Mouse (Mus musculus) limb, embryonic 15.5 days (tissue): ENCODE results near the gene Fgfr2. TPM values are rescaled to one million over a fixed set of nuclear protein-coding genes. Genes with fewer than 3 reads are reported as not detected.

Experiments used
- ATAC-seq: fragments of 200-750 bp; cut with Nextera tagmentation; 2 replicates; pipeline ENCODE4 v1.8.0; 2017; ENCODE audit warnings: low read depth, moderate TSS enrichment; ENCODE audit not compliant: insufficient number of reproducible peaks, low FRiP score, low TSS enrichment
- H3K27ac ChIP-seq: fragments of 300-500 bp; sonication (generic); 2 replicates; pipeline ENCODE4 v1.5.1; 2015; ENCODE audit warnings: moderate library complexity, mild to moderate bottlenecking, inconsistent platforms
- H3K27me3 ChIP-seq: fragments of 300-500 bp; sonication (generic); 2 replicates; pipeline ENCODE4 v1.6.1; 2015; ENCODE audit warnings: inconsistent platforms
- H3K36me3 ChIP-seq: fragments of 300-500 bp; sonication (generic); 2 replicates; pipeline ENCODE4 v1.6.1; 2015; ENCODE audit warnings: inconsistent platforms
- H3K4me1 ChIP-seq: fragments of 300-500 bp; sonication (generic); 2 replicates; pipeline ENCODE4 v1.6.1; 2015; ENCODE audit warnings: inconsistent platforms
- H3K4me2 ChIP-seq: fragments of 300-500 bp; sonication (generic); 2 replicates; pipeline ENCODE4 v1.6.1; 2015; ENCODE audit warnings: mild to moderate bottlenecking, inconsistent platforms
- H3K4me3 ChIP-seq: fragments of 300-500 bp; sonication (generic); 2 replicates; pipeline ENCODE4 v1.5.1; 2015; ENCODE audit warnings: mild to moderate bottlenecking, inconsistent platforms
- H3K9ac ChIP-seq: fragments of 300-500 bp; sonication (generic); 2 replicates; pipeline ENCODE4 v1.6.1; 2015; ENCODE audit warnings: inconsistent platforms
- H3K9me3 ChIP-seq: fragments of 300-500 bp; sonication (generic); 2 replicates; pipeline ENCODE4 v1.6.1; 2016; ENCODE audit warnings: inconsistent platforms
- WGBS: fragments of 180-500 bp; shearing (Covaris S2); methylation state at CpG from one replicate; pipeline ENCODE4 v1.1.7; 2015; 5-methylcytosine and 5-hydroxymethylcytosine counted together
- polyA plus RNA-seq: library from polyadenylated mRNA; unstranded; fragments of >200 nt; fragmentation: Nextera tagmentation; extraction: Ambion mirVana; gene quantifications from 2 replicates; pipeline ENCODE4 v1.2.1, GENCODE M21; 2015

The Fgfr2 gene
- polyA plus RNA-seq, 1 experiment from 2014 or later = 101 TPM

DNA sequence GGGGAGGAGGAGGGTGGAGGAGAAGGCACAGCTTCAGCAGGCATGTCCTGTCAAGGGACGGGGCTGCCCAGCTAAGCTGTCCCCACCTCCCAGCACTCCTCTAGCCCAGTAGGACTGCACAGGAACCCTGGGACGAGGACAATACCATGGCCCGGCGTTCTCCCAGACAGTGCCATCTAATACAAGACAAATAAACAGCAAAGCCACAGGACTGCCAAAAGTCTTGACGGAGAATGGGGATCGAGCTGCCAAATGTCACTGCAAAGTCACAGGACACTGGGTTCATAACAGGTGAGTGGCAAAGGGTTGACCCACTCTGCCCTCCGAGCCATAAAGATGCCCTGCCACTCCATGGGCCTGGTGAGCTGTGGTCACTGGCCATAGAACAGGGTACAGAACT lies 2874.7 kb downstream of the Fgfr2 start:
- no peak for ATAC-seq
- Histone ChIP-seq H3K4me3 (no peak overlapping the region), H3K27me3 (no peaks in the 10 kb centered on the region), H3K27ac (no peak overlapping the region), H3K36me3 (no peaks in the 10 kb centered on the region), H3K4me1 (peaks cover 90% of the 10 kb centered on the region), H3K9me3 (no peaks in the 10 kb centered on the region), H3K9ac (no peak overlapping the region), H3K4me2 (no peak overlapping the region)
- 74% methylated on average over 7 of the region's 7 CpGs for WGBS

DNA sequence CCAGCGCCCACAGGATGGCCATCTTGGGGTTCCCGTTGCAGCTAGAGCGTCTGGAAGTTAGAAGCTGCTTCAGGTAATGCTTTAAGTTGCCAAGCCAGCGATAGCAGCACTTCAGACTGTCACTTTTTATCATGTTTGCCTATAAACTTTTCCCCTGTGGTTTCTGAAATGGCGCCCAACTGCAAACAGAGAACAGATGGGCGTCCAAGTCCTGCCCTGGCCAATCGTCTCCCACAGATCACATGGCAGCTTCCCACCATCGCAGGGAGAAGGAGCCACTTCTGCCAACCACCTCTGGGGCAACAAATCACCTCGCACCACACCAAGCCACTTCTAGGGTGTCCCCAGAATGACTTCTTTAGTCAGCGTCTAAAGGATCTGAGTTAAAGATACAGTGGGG lies 2875.3 kb downstream of the Fgfr2 start:
- Histone ChIP-seq H3K4me2 (no peak overlapping the region), H3K27ac (no peak overlapping the region), H3K9me3 (no peaks in the 10 kb centered on the region), H3K4me3 (no peak overlapping the region), H3K36me3 (no peaks in the 10 kb centered on the region), H3K27me3 (no peaks in the 10 kb centered on the region), H3K9ac (no peak overlapping the region), H3K4me1 (peaks cover 89% of the 10 kb centered on the region)
- WGBS = 47% methylated on average over 10 of the region's 10 CpGs
- no peak for ATAC-seq

DNA sequence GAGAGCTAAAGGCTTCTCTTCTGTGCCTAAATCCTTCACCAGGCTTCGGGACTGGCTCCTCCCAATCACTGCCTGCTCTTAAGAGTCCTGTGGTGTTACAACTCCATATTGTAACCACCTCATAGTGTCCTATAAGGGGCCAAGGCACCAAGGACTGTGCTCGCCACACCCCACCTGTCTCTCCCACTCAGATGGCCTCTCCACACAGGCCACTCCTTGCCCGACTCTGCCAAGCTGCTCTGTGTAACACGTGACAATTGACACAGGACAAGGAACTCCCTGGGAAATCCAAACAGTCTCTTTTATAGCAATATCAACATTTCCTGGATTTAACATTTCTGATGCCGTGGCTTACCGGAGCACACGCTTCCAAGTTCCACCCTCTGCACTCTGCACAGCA lies 2876.7 kb downstream of the Fgfr2 start:
- Histone ChIP-seq H3K27me3 (no peaks in the 10 kb centered on the region), H3K4me1 (peaks cover 82% of the 10 kb centered on the region), H3K36me3 (peaks cover 4% of the 10 kb centered on the region; the same call in 1 of the 2 replicates), H3K4me3 (no peak overlapping the region), H3K27ac (peak overlapping the region; percentile 0; the same call in 1 of the 2 replicates), H3K9ac (no peak overlapping the region), H3K9me3 (no peaks in the 10 kb centered on the region), H3K4me2 (no peak overlapping the region)
- no peak for ATAC-seq
- WGBS = 44% methylated on average over 7 of the region's 7 CpGs

DNA sequence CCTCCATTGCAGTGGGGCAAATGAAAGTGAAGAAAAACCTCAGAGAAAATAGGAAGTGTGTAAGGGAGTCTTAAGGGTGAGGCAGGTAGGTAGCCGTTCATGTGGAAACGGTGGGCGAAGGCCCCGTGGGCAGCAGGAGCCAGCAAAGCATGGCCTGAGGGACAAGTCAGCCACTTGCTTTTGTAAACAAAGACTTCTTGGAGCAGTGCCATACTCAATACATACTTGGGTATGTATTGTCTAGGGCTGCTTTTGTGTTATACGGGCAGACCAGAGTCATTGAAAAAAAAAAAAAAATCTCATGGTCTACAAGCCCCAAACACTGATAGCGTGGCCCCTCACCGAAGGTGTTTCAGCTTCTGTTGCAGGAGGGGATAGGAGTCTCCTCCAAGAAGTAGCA lies 2878.6 kb downstream of the Fgfr2 start:
- Histone ChIP-seq H3K4me2 (no peak overlapping the region), H3K4me1 (peaks cover 70% of the 10 kb centered on the region), H3K4me3 (no peak overlapping the region), H3K9me3 (no peaks in the 10 kb centered on the region), H3K36me3 (peaks cover 12% of the 10 kb centered on the region), H3K9ac (no peak overlapping the region), H3K27ac (no peak overlapping the region), H3K27me3 (no peaks in the 10 kb centered on the region)
- ATAC-seq = no peak
- WGBS = 62% methylated on average over 7 of the region's 7 CpGs

DNA sequence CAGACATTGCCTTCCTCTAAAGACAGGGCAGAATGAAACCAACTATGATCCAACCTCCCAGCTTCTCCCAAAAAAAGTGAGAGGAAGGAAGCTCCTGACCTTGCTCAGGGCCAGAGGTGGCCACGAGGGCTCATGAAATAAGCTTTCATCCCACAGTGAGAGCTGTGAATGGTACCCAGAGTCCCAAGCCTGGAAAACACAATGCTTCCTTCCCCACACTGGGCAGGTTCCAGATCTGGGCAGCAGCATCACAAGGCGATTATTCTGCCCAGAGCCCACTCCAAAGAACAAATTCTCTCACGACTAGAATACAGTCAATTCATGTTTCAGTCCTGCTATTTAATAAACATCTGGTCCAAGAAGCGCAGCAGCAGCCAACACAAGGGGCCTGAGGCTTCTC lies 2879.3 kb downstream of the Fgfr2 start:
- WGBS = 45% methylated on average over 4 of the region's 4 CpGs

DNA sequence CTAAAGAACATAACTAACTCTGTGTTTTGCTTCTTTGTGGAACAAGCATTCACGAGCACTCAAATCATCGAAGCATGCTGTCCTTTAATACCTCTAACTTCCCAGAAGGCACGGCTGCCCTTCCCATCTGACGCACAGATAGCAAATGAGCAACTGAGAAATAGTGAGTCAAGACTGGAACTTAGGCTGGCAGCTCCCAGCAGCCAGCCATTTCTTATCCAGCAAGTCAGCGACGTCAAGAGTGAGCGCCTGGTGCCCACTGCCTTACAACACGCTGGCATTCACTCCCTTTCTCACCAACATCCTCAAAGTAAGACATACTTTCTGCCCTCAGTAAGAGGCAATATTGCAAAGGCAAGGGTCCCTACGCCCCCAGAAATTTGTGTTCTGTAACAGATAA lies 2883.0 kb downstream of the Fgfr2 start:
- 79% methylated on average over 9 of the region's 9 CpGs for WGBS
- Histone ChIP-seq H3K36me3 (peaks cover 14% of the 10 kb centered on the region), H3K27me3 (no peaks in the 10 kb centered on the region), H3K9ac (no peak overlapping the region), H3K4me2 (no peak overlapping the region), H3K4me1 (peaks cover 33% of the 10 kb centered on the region), H3K27ac (no peak overlapping the region), H3K9me3 (no peaks in the 10 kb centered on the region), H3K4me3 (no peak overlapping the region)
- no peak for ATAC-seq

More for the DNA sequence above, 2879.3 kb downstream of the Fgfr2 start:
- Histone ChIP-seq H3K27me3 (no peaks in the 10 kb centered on the region), H3K4me2 (no peak overlapping the region), H3K9me3 (no peaks in the 10 kb centered on the region), H3K36me3 (peaks cover 12% of the 10 kb centered on the region), H3K4me1 (peaks cover 64% of the 10 kb centered on the region), H3K9ac (no peak overlapping the region), H3K27ac (no peak overlapping the region), H3K4me3 (no peak overlapping the region)
- no peak for ATAC-seq

DNA sequence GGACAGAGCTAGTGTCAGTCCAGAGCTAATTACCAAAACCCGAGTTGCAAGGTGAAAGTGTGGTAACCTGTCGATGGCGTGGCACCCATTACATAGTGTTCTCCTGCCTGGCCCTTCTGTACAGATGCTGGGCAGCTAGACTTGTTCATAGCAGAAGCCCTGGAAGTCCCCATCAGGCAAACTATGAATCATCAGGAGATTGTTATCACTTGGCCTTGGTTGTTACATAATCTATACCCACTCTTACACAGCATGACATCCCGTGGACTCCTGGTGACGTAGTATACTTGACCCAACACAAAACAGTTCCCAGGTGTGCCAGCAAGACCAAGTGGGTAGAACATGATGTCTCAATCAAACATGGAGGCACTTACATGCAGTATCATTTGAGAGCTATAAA lies 2885.9 kb downstream of the Fgfr2 start:
- Histone ChIP-seq H3K36me3 (peaks cover 14% of the 10 kb centered on the region), H3K4me2 (no peak overlapping the region), H3K9me3 (no peaks in the 10 kb centered on the region), H3K27ac (no peak overlapping the region), H3K27me3 (no peaks in the 10 kb centered on the region), H3K9ac (no peak overlapping the region), H3K4me3 (no peak overlapping the region), H3K4me1 (peaks cover 20% of the 10 kb centered on the region)
- no peak for ATAC-seq
- WGBS = 66% methylated on average over 5 of the region's 5 CpGs

DNA sequence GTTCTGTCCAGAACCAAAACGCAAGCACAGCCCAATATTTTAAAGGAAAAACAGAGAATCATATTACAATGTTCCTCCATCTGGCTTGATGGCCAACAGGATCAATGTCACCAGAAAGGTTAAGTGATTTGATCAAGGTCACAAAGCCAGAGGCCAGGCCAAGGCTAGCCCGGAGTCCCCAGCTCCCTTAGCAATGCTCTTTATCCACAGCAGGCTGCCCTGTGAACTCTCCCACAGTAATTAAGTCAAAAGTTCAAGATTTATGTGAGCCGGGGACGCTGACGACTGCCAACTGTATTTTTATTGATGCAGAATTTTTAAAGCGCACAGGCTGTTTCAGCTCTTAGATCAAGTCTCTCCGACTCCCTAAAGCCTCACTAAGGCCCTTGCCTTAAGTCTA lies 2889.4 kb downstream of the Fgfr2 start:
- H3K27ac ChIP-seq = peak overlapping the region; percentile 6; the same call in 1 of the 2 replicates
- H3K36me3 ChIP-seq = 0 out of 2 replicates have a peak, but pooled peaks cover 2% of the 10 kb centered on the region
- no peak overlapping the region for H3K9ac ChIP-seq
- 23% methylated on average over 7 of the region's 7 CpGs for WGBS
- no peaks in the 10 kb centered on the region for H3K27me3 ChIP-seq
- no peak overlapping the region for H3K4me2 ChIP-seq
- H3K4me1 ChIP-seq = peaks cover 22% of the 10 kb centered on the region
- ATAC-seq = no peak
- H3K9me3 ChIP-seq = no peaks in the 10 kb centered on the region
- H3K4me3 ChIP-seq = no peak overlapping the region

DNA sequence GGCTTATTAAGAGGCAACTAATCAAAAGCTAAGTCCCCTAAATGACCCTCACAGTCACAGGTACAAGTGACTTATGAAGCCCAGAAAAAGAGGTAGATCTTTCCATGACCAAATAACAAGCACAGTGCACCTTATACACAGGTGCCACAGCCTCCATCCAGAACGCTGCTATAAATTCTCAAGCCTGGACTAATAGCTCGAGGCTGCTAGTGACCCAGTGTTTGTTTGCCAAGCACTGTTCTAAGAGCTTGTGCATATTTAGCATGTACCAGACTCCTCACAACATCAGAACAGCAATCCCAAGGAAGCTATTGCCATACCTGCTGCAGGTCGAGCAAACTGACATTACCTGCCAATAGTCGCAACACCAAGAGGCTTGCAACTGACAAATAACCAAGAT lies 2893.1 kb downstream of the Fgfr2 start:
- no peak for ATAC-seq
- H3K9me3 ChIP-seq = no peaks in the 10 kb centered on the region
- no peak overlapping the region for H3K9ac ChIP-seq
- WGBS = 62% methylated on average over 4 of the region's 4 CpGs
- no peak overlapping the region for H3K4me3 ChIP-seq
- H3K4me2 ChIP-seq = no peak overlapping the region
- H3K4me1 ChIP-seq = peaks cover 53% of the 10 kb centered on the region
- H3K27ac ChIP-seq = no peak overlapping the region
- peaks cover 4% of the 10 kb centered on the region; the same call in 1 of the 2 replicates for H3K36me3 ChIP-seq
- no peaks in the 10 kb centered on the region for H3K27me3 ChIP-seq

DNA sequence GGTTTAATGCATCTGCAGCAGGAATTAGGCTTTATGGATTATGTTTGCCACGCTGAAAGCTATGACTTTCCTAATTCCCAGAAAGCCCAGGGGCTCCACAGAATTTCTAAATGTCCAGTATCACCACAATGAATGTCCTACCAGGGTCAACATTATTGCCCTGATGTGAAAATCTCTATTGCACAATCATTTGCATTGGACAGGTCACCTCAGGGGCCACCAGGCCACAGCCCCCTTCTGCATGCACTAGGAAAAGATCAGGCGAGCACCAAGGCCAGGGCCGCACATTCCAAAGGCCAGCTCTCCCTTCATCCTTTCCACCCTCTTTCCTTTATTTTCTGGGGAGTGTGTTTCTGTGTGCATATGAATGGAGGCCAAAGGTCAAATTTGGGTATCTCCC lies 2897.9 kb downstream of the Fgfr2 start:
- Histone ChIP-seq H3K27ac (no peak overlapping the region), H3K4me2 (no peak overlapping the region), H3K27me3 (no peaks in the 10 kb centered on the region), H3K9me3 (no peaks in the 10 kb centered on the region), H3K9ac (no peak overlapping the region), H3K36me3 (peaks cover 4% of the 10 kb centered on the region; the same call in 1 of the 2 replicates), H3K4me3 (no peak overlapping the region), H3K4me1 (peaks cover 73% of the 10 kb centered on the region)
- 80% methylated on average over 3 of the region's 3 CpGs for WGBS
- ATAC-seq = no peak

DNA sequence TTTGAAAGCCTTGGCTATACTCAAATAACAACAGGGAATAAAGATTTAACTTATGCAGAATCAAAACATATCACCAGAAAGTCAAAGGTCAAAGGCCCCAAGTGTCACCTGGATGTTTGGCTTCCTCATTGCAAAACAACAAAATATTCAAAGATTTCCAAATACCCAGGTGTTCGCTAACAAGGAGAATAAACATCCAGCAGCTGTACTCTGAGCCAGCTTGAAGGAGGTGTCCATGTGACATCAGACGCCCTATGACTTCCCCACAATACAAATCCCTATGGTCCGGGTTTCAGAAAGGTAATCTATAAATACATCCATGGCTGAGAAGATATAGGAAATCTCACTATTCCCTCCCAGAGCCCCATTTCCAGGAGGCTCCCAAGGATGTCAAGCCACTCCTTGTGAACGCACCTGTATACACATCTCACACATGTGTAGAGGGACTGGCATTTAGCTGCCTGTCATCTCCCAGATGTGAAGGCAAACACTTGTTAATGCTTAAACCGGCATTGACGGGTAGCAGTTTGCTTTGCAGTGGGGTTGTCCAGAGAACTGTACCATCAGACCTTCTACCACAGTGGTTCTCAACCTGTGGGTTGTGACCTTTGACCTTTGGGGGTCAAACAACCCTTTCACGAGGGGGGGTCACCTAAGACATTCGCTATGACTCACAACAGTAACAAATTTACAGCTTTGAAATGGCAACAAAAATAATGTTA lies 2900.4 kb downstream of the Fgfr2 start:
- Histone ChIP-seq H3K9me3 (no peaks in the 10 kb centered on the region), H3K36me3 (peaks cover 16% of the 10 kb centered on the region; the same call in 1 of the 2 replicates), H3K27me3 (no peaks in the 10 kb centered on the region), H3K4me2 (no peak overlapping the region), H3K4me3 (no peak overlapping the region), H3K27ac (no peak overlapping the region; the same call in 1 of the 2 replicates), H3K9ac (no peak overlapping the region), H3K4me1 (peaks cover 59% of the 10 kb centered on the region)
- 63% methylated on average over 8 of the region's 8 CpGs for WGBS
- ATAC-seq = no peak

DNA sequence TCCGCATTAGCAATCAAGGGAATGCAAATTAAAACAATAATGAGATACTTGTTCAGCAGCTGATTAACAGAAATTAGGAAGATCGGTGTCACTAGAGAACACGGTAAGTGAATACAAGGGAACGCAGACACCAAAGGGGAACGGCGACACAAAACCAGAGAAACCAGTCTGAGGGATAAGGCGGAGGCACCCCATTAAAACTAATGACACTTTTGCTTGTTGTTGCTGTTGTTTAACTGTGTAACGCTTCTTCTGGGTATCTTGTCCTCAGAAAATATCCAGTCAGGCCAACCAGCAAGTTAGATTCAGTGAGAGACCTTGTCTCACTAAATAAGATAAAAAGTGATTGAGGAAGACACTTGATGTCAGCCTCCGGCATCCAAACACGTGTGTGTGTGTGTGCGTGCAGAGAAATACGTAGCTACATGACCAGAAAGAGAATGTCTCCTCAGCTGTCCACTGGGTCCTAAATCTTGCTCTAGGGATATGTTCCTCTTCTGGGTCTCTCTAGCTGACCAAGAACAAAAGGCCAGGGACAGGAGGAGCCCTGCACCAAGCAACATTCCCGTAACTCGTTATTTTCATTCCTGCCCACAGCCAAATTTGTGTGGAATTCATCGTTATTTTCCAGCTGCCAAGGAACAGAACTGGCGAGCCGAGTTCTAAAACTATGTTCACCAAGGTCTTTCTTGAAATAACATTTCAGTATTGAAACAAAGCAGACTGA lies 2901.3 kb downstream of the Fgfr2 start:
- no peak overlapping the region for H3K4me2 ChIP-seq
- no peak overlapping the region for H3K9ac ChIP-seq
- H3K27ac ChIP-seq = peak overlapping the region; percentile 63; the same call in 1 of the 2 replicates
- no peak for ATAC-seq
- peaks cover 49% of the 10 kb centered on the region for H3K4me1 ChIP-seq
- 57% methylated on average over 17 of the region's 17 CpGs for WGBS
- H3K9me3 ChIP-seq = no peaks in the 10 kb centered on the region
- 0 out of 2 replicates have a peak, but pooled peaks cover 13% of the 10 kb centered on the region for H3K36me3 ChIP-seq
- H3K4me3 ChIP-seq = no peak overlapping the region
- no peaks in the 10 kb centered on the region for H3K27me3 ChIP-seq
